Mouse (Mus musculus): ENCODE measurements around the gene Ptpdc1.

Gene Ptpdc1

DNA sequence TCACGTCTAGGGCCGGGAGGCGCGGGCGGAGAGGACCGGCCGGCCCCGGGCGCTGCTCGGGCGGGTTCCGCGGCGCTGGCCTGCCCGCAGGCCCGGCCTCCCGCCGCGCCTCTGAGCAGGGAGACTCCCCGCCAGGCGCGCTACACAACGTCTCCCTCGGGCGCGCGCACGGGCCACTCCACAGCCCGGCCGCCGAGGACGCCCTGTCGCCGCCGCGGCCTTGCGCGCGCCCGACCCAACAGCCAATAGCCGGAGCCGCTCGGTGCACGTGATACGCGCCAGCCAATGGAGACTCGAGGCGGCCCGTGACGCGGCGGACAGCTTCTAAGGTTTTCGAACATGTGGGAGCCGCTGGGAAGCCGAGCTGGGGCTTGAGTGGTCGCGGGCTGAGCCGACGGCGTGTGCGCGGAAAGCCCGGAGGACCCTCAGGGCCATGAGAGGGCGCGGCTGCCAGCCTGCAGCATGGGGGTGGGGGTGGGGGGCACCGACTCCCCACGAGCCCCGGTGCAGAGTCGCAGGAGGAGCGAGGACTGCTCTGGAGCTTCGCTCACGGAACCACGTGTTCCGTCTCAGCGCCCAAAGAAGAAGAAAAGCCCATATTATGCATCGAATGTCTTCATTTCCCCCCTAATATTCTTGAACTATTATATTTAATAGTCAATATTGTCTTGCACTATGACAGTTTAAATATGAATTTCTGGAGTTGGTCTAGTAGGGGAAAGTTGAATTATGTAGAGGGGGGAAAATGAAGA, at the start of gene Ptpdc1:
Gene Ptpdc1 (minus strand): TSS at position 232 of the 752 bp plus-strand sequence.
- peak; percentile 96 for DNase-seq (ENCODE audit: low spot score)

DNA sequence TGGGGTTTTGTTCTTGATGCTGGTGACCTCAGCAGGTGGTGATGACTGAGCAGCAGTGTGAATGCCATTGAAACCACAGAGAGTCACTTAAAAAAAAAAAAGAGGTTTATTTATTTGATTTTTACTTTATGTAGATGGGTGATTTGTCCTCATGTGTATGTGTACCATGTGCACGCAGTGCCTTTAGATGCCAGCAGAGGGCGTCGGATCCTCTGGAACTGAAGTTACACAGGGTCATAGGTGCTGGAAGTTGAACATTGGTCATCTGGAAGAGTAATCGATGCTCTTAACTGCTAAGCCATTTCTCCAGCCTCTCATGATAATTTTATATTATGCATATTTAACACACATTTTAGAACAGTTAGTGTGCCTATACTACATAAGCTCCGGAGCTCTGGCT, 49.1 kb upstream of the Ptpdc1 start:
- no peak for DNase-seq (ENCODE audit: low spot score)

DNA sequence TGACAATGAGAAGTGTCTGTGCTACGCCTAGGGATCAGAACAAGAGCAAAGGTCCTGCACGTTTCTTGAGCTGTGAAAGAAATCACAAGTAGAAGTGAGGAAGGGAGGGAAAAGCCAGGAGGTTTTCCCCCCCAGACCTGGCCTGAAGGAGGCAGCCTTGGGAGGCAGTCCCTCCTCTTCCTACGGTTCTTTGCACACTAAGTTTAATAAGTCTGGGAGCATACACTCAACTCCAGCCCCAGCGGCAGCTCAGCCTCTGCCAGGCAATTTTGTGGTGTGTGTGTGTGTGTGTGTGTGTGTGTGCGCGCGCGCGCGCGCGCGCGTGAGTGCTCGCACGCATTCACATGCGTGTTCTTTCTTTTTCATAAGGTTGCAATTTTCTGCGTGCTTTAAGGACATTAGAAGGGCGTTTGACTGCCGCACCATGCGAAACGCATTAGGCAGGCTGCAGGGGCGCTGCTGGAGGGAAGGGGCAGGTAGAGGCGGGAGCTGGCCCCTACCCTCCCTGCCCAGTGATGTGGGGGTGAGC, 46.9 kb upstream of the Ptpdc1 start:
- no peak for DNase-seq (ENCODE audit: low spot score)

DNA sequence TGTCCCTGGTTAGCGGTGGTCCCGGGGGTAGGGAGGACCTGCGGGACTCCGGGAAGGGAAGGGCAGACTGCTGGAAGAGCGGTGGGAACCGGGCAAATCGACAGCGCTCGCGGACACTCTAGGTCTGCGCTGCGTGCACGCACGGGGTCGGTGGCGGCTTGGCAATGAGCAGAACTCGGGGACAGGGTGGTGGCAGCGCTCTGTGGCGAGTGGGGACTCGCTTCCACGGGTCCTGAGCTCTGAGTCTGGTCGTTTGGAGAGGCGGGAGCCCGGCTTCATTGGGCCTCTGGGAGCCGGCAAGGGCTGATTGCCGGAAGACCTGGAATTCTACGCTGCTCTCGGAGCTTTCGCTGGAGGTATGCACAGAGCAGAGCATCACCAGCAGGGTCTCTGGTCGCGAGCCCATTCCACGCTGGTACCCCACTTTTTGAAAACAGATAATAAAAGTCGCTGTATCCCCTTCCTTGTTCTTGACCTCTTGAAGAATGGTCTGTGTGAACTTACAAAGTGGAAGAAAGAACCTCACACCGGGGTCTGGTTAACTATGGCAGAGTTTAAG, 43.6 kb upstream of the Ptpdc1 start:
- DNase-seq (ENCODE audit: low spot score): no peak

DNA sequence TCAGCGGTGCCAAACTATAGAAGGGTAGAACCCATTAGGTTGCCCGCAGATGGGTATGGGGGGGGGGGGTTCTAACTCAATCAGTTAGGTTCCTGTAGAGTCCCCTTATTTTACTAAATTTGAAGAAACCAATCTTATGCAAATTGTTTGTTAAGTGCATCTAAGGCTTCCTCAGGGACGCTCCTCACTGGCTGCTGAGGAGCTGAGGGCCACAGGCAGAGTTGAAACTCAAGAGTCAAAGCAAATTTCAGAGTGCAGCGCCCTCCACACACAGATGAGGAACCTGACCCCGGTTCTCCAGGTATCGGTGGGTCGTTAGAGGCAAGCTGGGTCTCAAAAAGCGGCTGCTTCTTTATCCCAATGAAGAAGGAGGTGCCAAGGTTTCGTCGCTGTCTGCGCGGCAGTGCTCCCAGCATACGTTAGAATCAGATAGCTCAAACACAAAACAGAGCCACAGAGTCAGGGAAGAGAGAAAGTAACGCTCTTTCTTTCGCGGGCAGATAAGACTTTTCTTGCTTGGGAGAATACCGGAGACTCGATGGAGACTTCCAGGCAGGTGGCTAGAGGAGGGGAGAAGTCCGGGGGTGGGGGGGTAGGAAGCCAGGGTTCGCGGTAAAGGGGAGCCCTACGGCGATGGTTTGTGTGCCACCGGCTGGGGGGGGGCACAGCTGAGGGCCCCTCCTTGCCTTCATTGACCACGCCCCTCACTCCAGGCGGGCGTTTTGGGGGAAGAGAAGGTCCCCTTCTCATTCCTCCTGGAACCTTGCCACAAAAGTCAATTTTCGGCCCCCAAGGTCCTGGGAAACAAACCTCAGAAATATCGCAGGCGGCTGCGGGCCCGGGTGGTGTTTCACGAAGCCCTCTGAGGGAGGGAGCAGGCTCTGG, 42.9 kb upstream of the Ptpdc1 start:
- DNase-seq (ENCODE audit: low spot score): no peak

DNA sequence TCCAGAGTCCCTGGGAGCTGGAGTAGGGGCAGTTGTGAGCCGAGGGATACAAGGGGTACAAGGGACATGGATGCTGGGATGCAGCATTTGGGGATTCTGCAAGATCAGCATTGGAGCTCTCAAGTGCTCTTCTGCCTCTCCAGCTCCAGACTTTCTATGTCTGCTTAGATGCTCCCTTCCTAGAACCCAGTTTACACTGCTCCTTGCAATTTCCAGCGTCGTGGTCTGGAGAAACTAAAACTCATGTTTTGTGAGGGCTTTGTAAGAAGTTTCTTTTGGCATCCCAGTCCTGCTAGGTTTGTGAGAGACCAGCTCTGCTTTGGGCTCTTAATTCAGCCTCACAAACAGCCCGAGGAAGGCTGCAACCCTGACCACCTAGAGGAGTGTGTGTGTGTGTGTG, 42.0 kb upstream of the Ptpdc1 start:
- DNase-seq (ENCODE audit: low spot score): no peak

DNA sequence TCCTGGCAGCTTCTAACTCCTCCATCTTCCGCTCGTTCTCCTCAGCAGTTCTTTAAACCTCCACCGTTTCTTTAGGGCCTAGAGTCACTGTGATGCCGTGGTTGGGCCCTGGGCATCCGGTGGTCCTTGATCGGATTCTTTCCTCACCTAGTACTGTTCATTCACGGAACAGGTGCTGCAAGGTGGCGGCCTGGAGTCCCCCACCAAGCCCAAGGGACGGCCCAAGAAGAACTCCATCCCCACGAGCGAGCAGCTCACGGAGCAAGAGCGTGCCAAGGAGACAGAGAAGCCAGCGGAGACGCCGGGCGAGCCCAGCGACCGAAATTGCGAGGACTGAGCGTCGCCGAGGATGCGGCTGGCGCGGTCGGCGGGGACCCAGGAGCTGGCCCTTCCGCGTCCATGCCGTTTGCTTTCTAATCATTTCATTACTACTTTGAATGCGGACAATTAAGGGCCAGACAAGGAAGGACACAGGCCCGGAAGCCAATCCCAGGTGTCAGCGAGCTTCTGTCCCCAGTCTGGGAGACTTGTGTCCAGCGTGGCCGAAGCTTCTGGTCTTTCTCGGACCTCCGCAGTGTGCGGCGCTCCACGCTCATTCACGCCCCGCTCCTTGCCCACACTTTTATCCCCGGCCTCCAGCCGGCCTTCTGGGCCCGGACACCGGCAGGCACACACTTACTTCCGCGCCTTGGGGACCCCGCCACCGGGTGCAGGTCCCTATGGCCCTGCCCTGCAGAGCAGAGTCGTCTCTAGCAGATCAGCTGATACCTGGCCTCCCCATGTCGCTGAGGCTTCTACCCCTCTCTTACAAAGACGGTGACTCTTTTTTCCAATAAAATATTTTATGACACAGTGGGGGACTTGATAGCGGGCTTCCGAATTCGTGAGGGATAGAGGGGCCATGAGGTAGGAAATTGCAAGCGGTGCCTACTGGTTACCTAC, 40.5 kb upstream of the Ptpdc1 start:
- no peak for DNase-seq (ENCODE audit: low spot score)

DNA sequence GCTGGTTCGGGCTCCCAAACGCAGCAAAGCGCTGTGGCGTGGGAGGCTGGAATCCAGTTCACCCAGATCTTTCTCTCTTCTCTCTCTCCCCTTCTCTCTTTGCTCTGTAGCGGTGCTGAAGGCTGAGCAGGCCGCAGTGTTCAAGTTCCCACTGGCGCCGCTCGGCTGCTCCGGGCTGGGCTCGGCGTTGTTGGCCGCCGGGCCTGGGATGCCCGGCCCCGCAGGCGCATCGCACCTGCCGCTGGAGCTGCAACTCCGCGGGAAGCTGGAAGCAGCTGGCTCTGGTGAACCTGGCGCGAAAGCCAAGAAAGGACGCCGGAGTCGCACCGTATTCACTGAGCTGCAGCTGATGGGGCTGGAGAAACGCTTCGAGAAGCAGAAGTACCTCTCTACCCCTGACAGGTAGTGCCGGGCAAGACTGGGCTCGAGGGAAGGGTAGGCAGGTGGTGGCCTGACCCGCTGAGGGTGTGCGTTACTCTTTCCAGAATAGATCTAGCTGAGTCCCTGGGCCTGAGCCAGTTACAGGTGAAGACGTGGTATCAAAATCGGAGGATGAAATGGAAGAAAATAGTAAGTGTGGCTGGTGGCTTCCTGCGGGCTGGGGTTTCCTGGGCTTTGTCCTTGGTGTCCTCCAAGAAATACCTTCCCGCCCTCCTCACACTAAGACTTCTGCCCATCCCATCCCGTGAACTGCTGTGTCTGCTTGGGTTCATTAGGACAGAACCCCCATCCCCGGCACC, 39.6 kb upstream of the Ptpdc1 start:
- DNase-seq (ENCODE audit: low spot score): no peak

DNA sequence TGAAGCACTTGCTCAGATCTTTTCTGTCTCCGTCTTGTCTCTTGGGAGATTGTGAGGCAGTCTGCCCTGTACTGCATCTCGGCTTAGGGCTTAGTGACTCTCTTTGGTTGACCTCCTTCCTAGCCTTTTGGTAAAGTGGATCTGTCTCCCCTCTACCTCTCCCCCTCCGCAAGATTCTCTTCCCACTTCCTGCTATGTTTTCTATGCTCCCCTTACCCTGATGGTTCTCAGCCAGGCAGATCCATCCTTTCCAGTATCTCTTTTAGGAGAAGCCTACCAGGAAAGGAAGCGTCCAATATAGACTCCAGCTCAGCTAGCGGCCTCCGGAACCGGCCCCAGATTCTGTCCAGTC, 38.5 kb upstream of the Ptpdc1 start:
- no peak for DNase-seq (ENCODE audit: low spot score)

DNA sequence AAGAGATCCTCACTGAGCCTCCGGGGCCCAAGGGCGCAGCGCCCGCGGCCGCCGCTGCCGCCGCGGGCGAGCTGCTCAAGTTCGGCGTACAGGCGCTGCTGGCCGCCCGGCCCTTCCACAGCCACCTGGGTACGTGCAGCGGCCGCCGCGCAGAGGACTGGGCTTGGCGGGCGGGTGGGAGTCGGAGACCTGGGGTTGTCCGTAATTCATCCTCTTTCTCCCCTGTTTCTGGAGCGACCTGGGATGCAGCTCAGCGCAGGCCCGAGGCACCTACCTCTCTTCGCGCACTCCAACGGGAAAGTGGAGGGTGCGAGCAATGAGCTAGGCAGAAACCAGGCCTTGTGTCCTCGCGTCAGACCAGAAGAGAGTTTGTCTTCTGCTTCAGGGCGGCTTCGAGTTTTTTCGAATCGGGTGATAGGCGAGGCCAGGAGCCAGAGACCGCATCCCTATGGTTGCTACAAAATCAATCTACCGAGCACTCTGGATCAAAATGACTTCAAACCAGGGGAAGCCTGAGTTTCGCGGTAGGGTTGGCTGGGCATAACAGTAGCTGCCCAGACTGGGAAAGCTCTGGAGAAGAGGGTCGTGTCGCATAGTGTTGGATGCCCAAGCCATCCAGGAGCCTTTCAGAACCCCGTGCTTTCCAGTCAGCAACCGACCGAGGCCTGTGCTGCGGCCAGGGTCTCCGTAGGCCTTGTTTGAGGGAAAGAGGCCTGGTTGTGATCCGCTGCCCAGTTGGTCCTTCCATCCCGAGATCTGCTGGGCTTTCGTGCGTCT, 37.9 kb upstream of the Ptpdc1 start:
- DNase-seq (ENCODE audit: low spot score): no peak

DNA sequence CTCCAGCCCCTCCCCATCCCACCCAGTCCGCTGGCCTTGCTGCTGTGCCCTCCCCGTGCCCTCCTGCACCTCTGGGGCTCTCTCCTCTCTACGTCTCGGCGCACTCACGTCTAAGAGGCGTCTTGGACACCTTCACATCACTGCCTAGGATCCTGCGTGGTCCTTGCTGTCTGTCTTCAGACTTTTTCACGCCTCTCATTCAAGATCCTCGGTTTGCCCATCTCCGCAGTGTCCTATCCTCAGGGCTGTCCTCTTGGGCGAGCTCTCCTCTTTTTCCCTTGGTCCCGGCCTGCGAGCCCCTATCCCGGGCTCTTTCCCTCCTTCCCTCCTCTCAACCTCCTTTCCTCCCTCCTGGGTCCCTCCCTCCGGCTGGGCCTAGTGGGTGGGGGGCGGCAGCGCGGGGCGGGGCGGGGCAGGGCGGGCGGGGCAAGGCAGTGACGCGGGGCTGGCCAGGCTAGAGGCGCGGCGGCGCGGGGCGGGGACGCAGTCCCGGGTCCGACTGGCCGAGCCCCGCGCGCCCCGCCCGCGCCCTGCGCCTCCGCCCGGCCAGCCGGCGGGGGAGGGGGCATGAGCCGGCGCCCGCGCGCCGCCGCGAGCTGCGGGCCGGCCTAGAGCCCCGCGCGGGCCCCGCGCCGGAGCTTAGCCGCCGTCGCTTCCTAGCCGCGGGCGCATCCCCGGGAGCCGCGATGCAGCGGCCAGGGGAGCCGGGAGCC, 37.1 kb upstream of the Ptpdc1 start, which contains the start of gene Barx1:
Gene Barx1 (plus strand): TSS at position 568 of the 713 bp plus-strand sequence.
- DNase-seq (ENCODE audit: low spot score): no peak

DNA sequence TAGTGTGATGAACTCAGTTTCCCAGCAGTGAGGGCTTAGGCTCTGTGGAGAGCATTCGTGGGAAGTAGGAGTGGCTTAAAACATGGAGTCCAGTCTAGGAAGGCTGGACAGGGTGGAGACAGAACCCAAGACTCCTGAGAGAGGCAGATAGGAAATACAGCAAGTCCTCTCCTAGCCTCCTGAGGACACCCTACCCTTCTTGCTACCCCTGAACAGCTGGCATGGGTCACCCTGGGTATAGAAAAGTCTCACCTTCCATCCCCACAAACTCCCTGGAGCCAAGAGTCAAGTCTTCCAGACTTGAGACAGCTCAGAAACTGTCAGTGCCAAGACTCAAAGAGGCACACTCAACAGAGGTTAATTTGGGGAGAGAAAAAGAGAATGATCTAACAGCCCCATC, 36.1 kb upstream of the Ptpdc1 start:
- DNase-seq (ENCODE audit: low spot score): no peak

DNA sequence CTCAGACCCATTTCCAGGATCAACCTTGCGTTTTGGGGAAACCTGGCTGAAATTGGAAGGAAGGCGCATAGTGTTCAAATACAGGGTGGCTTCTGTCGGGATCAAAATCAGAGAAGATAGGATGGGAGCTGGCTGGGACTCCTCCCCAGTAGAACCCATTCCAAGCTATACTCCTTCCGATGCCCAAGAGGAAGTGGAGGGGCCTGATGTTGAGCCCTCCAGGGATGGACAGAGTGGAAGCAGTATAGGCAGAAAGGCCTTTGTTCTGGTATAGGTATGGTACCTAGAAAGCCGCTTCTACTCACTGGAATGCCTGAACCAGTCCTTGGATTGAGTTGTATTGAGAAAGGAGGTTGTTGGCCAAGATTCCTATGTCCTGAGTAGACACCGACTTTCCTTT, 35.3 kb upstream of the Ptpdc1 start:
- no peak for DNase-seq (ENCODE audit: low spot score)

DNA sequence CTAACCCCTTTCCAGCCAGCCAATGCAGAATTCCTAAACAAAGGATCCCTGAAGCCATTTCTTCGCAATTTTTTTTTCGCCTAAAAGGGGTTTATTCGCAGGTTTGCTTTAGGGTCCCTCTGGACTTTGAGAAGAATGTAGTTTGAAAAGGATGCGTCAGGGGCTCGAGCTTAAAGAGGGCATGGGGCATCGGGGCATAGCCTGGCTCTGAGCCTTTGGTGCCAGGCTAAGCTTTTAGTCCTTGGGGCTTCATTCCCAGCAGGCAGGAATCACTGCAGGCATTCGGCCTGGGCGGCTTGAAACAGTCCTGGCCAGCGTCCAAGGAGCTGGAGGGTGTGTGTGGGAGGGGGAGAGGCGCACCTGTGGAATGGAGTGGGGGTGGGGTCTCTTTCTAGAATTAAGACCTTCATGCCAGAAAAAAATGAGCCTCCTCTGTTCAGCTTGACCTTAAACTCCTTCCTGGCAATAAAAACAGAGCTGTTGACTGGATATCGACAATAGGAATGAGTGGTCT, 34.8 kb upstream of the Ptpdc1 start:
- no peak for DNase-seq (ENCODE audit: low spot score)

DNA sequence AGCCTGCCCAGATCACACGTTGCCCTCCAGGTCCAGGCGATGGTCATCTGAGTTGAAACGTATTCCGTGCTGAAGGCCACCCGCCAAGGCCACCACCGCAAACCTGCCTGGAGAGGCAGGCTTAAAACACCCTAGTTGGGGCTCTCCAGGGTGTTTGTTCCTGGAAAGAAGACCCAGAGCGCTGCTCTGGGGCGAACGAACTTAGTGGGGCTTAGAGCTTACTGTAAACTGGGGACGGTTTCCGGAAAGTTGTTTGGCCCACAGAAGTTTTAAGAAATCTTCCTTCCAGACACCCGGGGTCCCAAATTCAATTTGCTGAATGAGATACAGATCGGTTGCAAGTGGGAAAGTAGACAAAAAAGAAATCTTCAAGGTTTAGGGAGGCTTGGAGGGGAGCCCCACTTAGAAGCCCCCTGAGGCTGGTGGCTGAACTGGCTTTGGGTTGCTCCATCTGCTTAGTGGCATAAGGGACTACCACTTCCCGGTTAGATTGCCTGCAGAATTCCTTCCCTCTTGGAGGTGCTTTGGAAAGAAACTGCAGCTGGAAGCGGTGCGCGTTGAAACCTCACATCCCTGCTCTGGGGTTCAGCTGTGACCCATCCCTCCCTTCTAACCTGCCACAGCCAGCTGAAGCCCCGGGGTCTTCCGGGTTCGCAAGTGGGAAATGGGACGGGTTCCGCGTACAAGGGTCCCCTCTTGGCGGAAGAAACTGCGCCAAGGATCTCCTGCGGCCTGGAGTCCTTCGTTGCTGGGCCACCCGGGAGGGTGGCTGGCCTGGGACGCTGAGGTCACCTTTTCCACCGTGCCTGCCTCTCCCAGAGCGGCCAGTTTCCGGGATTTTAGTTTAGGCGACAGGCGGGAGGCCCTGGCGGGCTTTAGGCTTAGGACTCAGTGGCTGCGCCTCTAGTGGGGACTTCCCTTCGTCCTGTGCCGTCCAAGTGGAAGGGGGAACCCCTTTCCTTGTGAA, 34.1 kb upstream of the Ptpdc1 start:
- DNase-seq (ENCODE audit: low spot score): no peak

DNA sequence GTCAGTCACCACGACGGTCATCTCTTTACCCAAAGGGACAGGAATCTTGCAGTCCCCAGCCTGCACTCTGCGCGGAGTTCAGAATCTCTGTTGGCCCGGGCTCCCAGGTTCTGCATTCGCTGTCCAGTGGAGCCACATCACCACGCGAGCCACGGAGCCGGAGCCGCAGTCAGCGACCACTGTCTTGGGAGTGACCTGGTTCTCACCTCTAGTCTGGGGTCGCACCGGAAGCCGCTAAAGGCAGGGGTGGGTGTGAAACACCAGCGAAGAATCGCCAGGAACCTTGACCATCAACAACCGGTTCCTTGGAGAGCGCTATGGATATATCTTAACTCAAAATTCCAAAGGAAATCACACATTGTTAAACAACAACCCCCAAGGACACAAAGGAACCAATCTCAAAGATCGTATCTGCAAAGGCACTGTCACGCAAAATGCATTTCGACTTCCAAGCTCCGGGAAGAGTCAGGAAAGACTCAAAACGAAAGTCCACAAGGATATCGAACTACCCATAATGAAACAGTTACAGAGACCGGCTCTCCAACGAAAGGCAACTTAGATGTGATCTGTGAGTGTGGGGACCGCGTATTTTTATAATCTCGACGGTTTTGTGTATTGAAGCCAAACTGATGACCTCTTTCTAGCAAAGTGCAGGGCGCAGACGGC, 33.3 kb upstream of the Ptpdc1 start:
- no peak for DNase-seq (ENCODE audit: low spot score)

DNA sequence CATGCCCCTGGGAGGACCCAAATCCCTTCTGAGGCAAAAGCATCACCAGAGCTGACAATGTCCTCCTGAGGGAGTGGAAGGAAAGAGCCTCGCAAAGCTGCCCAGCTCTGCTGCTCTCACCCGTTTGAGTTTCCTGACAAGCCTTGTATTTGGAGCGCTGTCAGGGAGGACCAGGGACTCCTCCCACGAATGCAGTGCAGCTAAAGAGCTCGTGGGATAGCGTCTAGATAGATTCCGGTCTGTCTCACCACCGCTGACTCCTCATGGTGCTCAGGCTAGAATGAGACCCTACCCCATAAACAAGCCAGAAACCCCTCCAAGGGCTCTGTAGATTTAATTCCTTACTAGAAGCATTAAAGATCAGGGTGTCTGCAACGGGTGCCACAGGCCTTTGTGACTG, 32.3 kb upstream of the Ptpdc1 start:
- no peak for DNase-seq (ENCODE audit: low spot score)

DNA sequence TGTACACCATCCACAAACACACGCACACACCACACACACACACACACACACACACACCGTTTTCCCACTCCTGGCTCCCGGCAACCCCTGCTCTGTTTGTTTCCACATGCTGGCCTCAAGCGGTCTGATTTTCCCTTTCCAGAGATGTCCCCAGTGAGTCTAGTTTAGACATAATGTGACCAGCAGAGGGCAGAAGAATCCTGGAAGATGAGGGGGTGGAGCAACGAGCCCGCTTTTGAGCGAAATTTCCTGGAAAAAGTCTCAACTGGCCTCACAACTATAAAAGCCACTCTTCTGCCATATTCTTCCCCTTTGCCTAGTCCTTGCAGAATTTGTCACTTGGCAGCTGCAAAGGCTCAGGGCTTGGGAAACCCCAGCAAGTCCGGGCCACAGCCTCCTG, 30.2 kb upstream of the Ptpdc1 start:
- peak; percentile 52 for DNase-seq (ENCODE audit: low spot score)

Measured in urinary bladder, postnatal 25 days (tissue).